Mouse (Mus musculus) cerebellum, adult 11 months (tissue): Measurements from ENCODE around the gene Rhobtb1.

Experiments
- DNase-seq: peaks from one replicate; pipeline ENCODE4 v3.0.0; 2022

Rhobtb1 gene

GRCm38 (mm10) chr10:69248261-69249160 lies 97.3 kb downstream of the Rhobtb1 start:
- no peak for DNase-seq

GRCm38 (mm10) chr10:69251254-69251653 lies 100.0 kb downstream of the Rhobtb1 start:
- DNase-seq = no peak

- no peak for DNase-seq
Observed at GRCm38 (mm10) chr10:69252112-69253074, 101.2 kb downstream of the Rhobtb1 start.

- DNase-seq = no peak
Observed at GRCm38 (mm10) chr10:69253075-69253685, 101.9 kb downstream of the Rhobtb1 start.

- DNase-seq = no peak
Observed at GRCm38 (mm10) chr10:69253686-69254080, 102.4 kb downstream of the Rhobtb1 start.

GRCm38 (mm10) chr10:69254390-69254847 lies 103.2 kb downstream of the Rhobtb1 start:
- DNase-seq = no peak

GRCm38 (mm10) chr10:69255594-69255993 lies 104.4 kb downstream of the Rhobtb1 start:
- no peak for DNase-seq

- DNase-seq = no peak
Observed at GRCm38 (mm10) chr10:69257592-69258133, 106.4 kb downstream of the Rhobtb1 start.

- DNase-seq = no peak
Observed at GRCm38 (mm10) chr10:69258588-69258987, 107.4 kb downstream of the Rhobtb1 start.

- DNase-seq = no peak
Observed at GRCm38 (mm10) chr10:69259161-69259560, 107.9 kb downstream of the Rhobtb1 start.

GRCm38 (mm10) chr10:69259929-69260328 lies 108.7 kb downstream of the Rhobtb1 start:
- no peak for DNase-seq

- no peak for DNase-seq
Observed at GRCm38 (mm10) chr10:69262918-69263822, 111.9 kb downstream of the Rhobtb1 start.

GRCm38 (mm10) chr10:69263906-69264305 lies 112.7 kb downstream of the Rhobtb1 start:
- DNase-seq = no peak

GRCm38 (mm10) chr10:69265421-69265820 lies 114.2 kb downstream of the Rhobtb1 start:
- no peak for DNase-seq

- no peak for DNase-seq
Observed at GRCm38 (mm10) chr10:69268061-69268643, 116.9 kb downstream of the Rhobtb1 start.

GRCm38 (mm10) chr10:69271436-69271835 lies 120.2 kb downstream of the Rhobtb1 start:
- no peak for DNase-seq

- DNase-seq = no peak
Observed at GRCm38 (mm10) chr10:69274275-69274674, 123.0 kb downstream of the Rhobtb1 start.

GRCm38 (mm10) chr10:69274705-69275104 lies 123.5 kb downstream of the Rhobtb1 start:
- DNase-seq = no peak

- DNase-seq = no peak
Observed at GRCm38 (mm10) chr10:69275811-69276775, 124.9 kb downstream of the Rhobtb1 start.

- no peak for DNase-seq
Observed at GRCm38 (mm10) chr10:69276920-69277435, 125.7 kb downstream of the Rhobtb1 start.
